Mouse (Mus musculus) MEL (cell line): ENCODE data around the gene Mgat4b. TPM values are rescaled to one million over a fixed set of nuclear protein-coding genes. Genes with fewer than 3 reads are reported as not detected.
A peak's percentile ranks its signal among the peaks of the same experiment; 100 is the strongest.

Experiments used
- DNase-seq: peaks from one replicate; pipeline ENCODE4 v3.0.0; 2011; ENCODE audit warnings: low read depth, low spot score
- H3K27ac ChIP-seq: 2 replicates; pipeline ENCODE4 v1.5.1; 2012; ENCODE audit warnings: low read depth, mild to moderate bottlenecking, control low read depth, low read length, moderate library complexity; ENCODE audit not compliant: control insufficient read depth
- H3K27me3 ChIP-seq, 2 experiments: fragments of 150-350 bp in 1 of 2; sonication (generic) in 1 of 2; 2 replicates each; pipeline ENCODE4 v1.6.1; 2012; ENCODE audit warnings: low read length in 2 of 2, mild to moderate bottlenecking in 2 of 2, improper control_type of control experiment in 1 of 2, moderate library complexity in 1 of 2; ENCODE audit not compliant: insufficient read depth in 2 of 2, control insufficient read depth in 1 of 2
- H3K36me3 ChIP-seq, 2 experiments: 2 replicates each; pipeline ENCODE4 v1.6.1; 2012 to 2014; ENCODE audit warnings: low read length in 2 of 2, improper control_type of control experiment in 1 of 2, inconsistent platforms in 1 of 2, mild to moderate bottlenecking in 1 of 2; ENCODE audit not compliant: insufficient read depth in 2 of 2, control insufficient read depth in 1 of 2
- H3K4me1 ChIP-seq, 2 experiments: fragments of 150-350 bp in 1 of 2; sonication (generic) in 1 of 2; 2 replicates each; pipeline ENCODE4 v1.6.1; 2012; ENCODE audit warnings: low read length in 2 of 2, improper control_type of control experiment in 1 of 2, mild to moderate bottlenecking in 1 of 2; ENCODE audit not compliant: insufficient read depth in 2 of 2, control insufficient read depth in 1 of 2
- H3K4me3 ChIP-seq, 2 experiments: fragments of 150-350 bp in 1 of 2; sonication (generic) in 1 of 2; 2 replicates each; pipeline ENCODE4 v1.5.1; 2012; ENCODE audit warnings: low read depth in 2 of 2, low read length in 2 of 2, mild to moderate bottlenecking in 2 of 2, moderate library complexity in 2 of 2, control low read depth in 1 of 2, improper control_type of control experiment in 1 of 2; ENCODE audit not compliant: control insufficient read depth in 1 of 2, insufficient read depth in 1 of 2
- H3K79me2 ChIP-seq: 2 replicates; pipeline ENCODE4 v1.6.1; 2012; ENCODE audit warnings: mild to moderate bottlenecking, low read length, moderate library complexity; ENCODE audit not compliant: control insufficient read depth, poor library complexity, insufficient read depth
- H3K9ac ChIP-seq: 2 replicates; pipeline ENCODE4 v1.6.1; 2012; ENCODE audit warnings: low read depth, mild to moderate bottlenecking, control low read depth, low read length, moderate library complexity; ENCODE audit not compliant: control insufficient read depth, poor library complexity, severe bottlenecking
- H3K9me3 ChIP-seq: fragments of 150-350 bp; sonication (generic); replicated peaks from 2 replicates; pipeline ENCODE4 v1.6.1; 2012; ENCODE audit warnings: mild to moderate bottlenecking, low read length, improper control_type of control experiment, moderate library complexity; ENCODE audit not compliant: insufficient read depth
- BHLHE40 ChIP-seq: IDR thresholded peaks from 2 replicates; pipeline ENCODE4 v1.6.1; 2012; ENCODE audit warnings: low read depth, mild to moderate bottlenecking, inconsistent platforms, low read length, improper control_type of control experiment, borderline replicate concordance
- CHD1 ChIP-seq: IDR thresholded peaks from 2 replicates; pipeline ENCODE4 v1.6.1; 2012; ENCODE audit warnings: low read depth, mild to moderate bottlenecking, inconsistent platforms, low read length, improper control_type of control experiment
- CHD2 ChIP-seq: IDR thresholded peaks from 2 replicates; pipeline ENCODE4 v1.6.1; 2011; ENCODE audit warnings: low read length, improper control_type of control experiment
- E2F4 ChIP-seq: IDR thresholded peaks from 2 replicates; pipeline ENCODE4 v1.6.1; 2011; ENCODE audit warnings: low read depth, low read length, improper control_type of control experiment, borderline replicate concordance
- ELF1 ChIP-seq: IDR thresholded peaks from 2 replicates; pipeline ENCODE4 v1.6.1; 2014; ENCODE audit warnings: low read depth, mild to moderate bottlenecking, inconsistent platforms, low read length, improper control_type of control experiment, moderate library complexity
- EP300 ChIP-seq, 2 experiments: IDR thresholded peaks; 2 replicates each; pipeline ENCODE4 v1.6.1; 2011; ENCODE audit warnings: improper control_type of control experiment in 2 of 2, low read length in 2 of 2, low read depth in 1 of 2, mild to moderate bottlenecking in 1 of 2
- GABPA ChIP-seq: IDR thresholded peaks from 2 replicates; pipeline ENCODE4 v1.6.1; 2012; ENCODE audit warnings: low read depth, mild to moderate bottlenecking, inconsistent platforms, low read length, improper control_type of control experiment, moderate library complexity
- KAT2A ChIP-seq: conservative IDR thresholded peaks from 2 replicates; pipeline ENCODE4 v1.6.1; 2012; ENCODE audit warnings: low read depth, low read length, improper control_type of control experiment, inconsistent platforms
- MAFK ChIP-seq: IDR thresholded peaks from 2 replicates; pipeline ENCODE4 v1.6.1; 2011; ENCODE audit warnings: low read depth, mild to moderate bottlenecking, low read length, improper control_type of control experiment, borderline replicate concordance
- MEF2A ChIP-seq: IDR thresholded peaks from 2 replicates; pipeline ENCODE4 v1.6.1; 2014; ENCODE audit warnings: low read depth, mild to moderate bottlenecking, inconsistent platforms, low read length, improper control_type of control experiment; ENCODE audit not compliant: poor library complexity, insufficient replicate concordance, severe bottlenecking; ENCODE audit errors: extremely low read depth
- MXI1 ChIP-seq: IDR thresholded peaks from 2 replicates; pipeline ENCODE4 v1.6.1; 2011; ENCODE audit warnings: mild to moderate bottlenecking, low read depth, low read length, improper control_type of control experiment
- MYC ChIP-seq: IDR thresholded peaks from 2 replicates; pipeline ENCODE4 v1.6.1; 2011; ENCODE audit warnings: low read depth, mild to moderate bottlenecking, low read length, improper control_type of control experiment, moderate library complexity
- NRF1 ChIP-seq: IDR thresholded peaks from 2 replicates; pipeline ENCODE4 v1.6.1; 2014; ENCODE audit warnings: low read depth, mild to moderate bottlenecking, inconsistent platforms, low read length, improper control_type of control experiment, moderate library complexity; ENCODE audit not compliant: poor library complexity, insufficient read depth, severe bottlenecking
- POLR2AphosphoS5 ChIP-seq: IDR thresholded peaks from 2 replicates; pipeline ENCODE4 v1.6.1; 2012; ENCODE audit warnings: low read depth, borderline replicate concordance, mild to moderate bottlenecking, inconsistent platforms, low read length, moderate library complexity, mixed read lengths
- RAD21 ChIP-seq: IDR thresholded peaks from 2 replicates; pipeline ENCODE4 v1.6.1; 2011; ENCODE audit warnings: mild to moderate bottlenecking, low read depth, low read length, improper control_type of control experiment
- SIN3A ChIP-seq: IDR thresholded peaks from 2 replicates; pipeline ENCODE4 v1.6.1; 2012; ENCODE audit warnings: low read length, improper control_type of control experiment, inconsistent platforms
- SMC3 ChIP-seq: IDR thresholded peaks from 2 replicates; pipeline ENCODE4 v1.6.1; 2011; ENCODE audit warnings: low read depth, low read length, improper control_type of control experiment
- TBP ChIP-seq: IDR thresholded peaks from 2 replicates; pipeline ENCODE4 v1.8.0; 2011; ENCODE audit warnings: low read depth, low read length, improper control_type of control experiment
- TCF12 ChIP-seq: IDR thresholded peaks from 2 replicates; pipeline ENCODE4 v1.6.1; 2014; ENCODE audit warnings: low read depth, mild to moderate bottlenecking, inconsistent platforms, low read length, improper control_type of control experiment, moderate library complexity
- UBTF ChIP-seq: IDR thresholded peaks from 2 replicates; pipeline ENCODE4 v1.6.1; 2012; ENCODE audit warnings: low read depth, mild to moderate bottlenecking, inconsistent platforms, low read length, improper control_type of control experiment, moderate library complexity, borderline replicate concordance; ENCODE audit not compliant: insufficient read depth
- USF2 ChIP-seq, 2 experiments: IDR thresholded peaks; 2 replicates each; pipeline ENCODE4 v1.6.1; 2011 to 2012; ENCODE audit warnings: improper control_type of control experiment in 2 of 2, low read length in 2 of 2, borderline replicate concordance in 1 of 2, inconsistent platforms in 1 of 2, low read depth in 1 of 2, mild to moderate bottlenecking in 1 of 2; ENCODE audit not compliant: insufficient read depth in 1 of 2
- ZKSCAN1 ChIP-seq: IDR thresholded peaks from 2 replicates; pipeline ENCODE4 v1.6.1; 2012; ENCODE audit warnings: low read depth, mild to moderate bottlenecking, inconsistent platforms, low read length, improper control_type of control experiment, moderate library complexity
- ZMIZ1 ChIP-seq: IDR thresholded peaks from 2 replicates; pipeline ENCODE4 v1.6.1; 2012; ENCODE audit warnings: low read depth, mild to moderate bottlenecking, inconsistent platforms, low read length, improper control_type of control experiment, moderate library complexity
- ZNF384 ChIP-seq: IDR thresholded peaks from 2 replicates; pipeline ENCODE4 v1.6.1; 2012; ENCODE audit warnings: low read depth, mild to moderate bottlenecking, inconsistent platforms, low read length, improper control_type of control experiment
- polyA plus RNA-seq, 2 experiments: library from polyadenylated mRNA; stranded (reverse) in 1 of 2; unstranded in 1 of 2; fragments of >175 nt in 1 of 2; fragments of >200 nt in 1 of 2; gene quantifications; 2 replicates each; pipeline versions ENCODE4 v1.2.1 to v1.2.4; 2012; ENCODE audit warnings: low replicate concordance in 2 of 2, low read depth in 1 of 2; ENCODE audit not compliant: insufficient read length in 2 of 2, insufficient read depth in 1 of 2, missing spikeins in 1 of 2
- total RNA-seq: library from RNA; depleted of rRNA; stranded (reverse); fragments of 300-350 nt; gene quantifications from 2 replicates; pipeline ENCODE4 v1.2.3, GENCODE M21; 2012

The Mgat4b gene
- total and polyA plus RNA-seq, 3 experiments = 33.7 to 69.4 TPM; not detected in 1

DNA sequence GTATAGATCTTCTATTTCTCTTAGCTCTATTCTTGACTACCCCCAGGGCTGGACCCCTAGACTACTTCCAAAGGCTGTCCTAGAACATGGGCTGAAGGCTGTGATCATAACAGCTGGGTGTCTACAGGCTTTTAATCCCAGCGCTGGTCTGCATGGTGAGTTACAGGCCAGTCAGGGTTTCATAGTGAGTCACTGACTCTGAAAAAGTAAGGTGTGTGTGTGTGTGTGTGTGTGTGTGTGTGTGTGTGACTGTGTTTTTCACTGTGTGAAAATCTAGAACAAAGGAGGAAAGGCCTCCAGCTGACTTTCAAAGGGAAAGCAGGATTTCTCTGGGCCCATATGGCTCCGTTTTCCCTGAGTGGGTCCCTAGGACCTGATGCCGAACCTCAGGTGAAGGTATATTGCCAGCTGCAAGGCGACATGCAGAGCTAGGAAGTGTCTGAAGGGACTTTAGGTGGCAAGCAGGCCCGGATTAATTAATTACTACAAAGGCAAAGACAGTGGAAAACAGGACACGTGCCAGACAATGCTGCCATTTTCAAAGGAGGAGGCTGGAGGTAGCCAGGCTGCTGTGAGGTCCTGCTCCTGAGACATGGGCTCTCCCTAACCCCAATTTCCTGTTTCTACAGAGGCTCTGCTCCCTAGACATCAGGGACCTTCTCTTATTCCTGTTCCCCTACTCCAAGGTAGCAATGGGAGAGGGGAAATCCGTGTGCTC, 12.0 kb downstream of the Mgat4b start:
- Histone ChIP-seq H3K4me3 (no peak overlapping the region), H3K79me2 (peaks cover 12% of the 10 kb centered on the region), H3K4me1 (peaks cover 23 to 31% of the 10 kb centered on the region in 2 experiments), H3K9me3 (no peaks in the 10 kb centered on the region), H3K36me3 (peaks cover 0 to 25% of the 10 kb centered on the region in 2 experiments; a peak in 2 of 4 replicates), H3K9ac (no peak overlapping the region), H3K27me3 (no peaks in the 10 kb centered on the region), H3K27ac (no peak overlapping the region)
- DNase-seq = peak; percentile 36
- TF ChIP-seq ELF1 (no peak), TBP (no peak), SIN3A (no peak), TCF12 (no peak), MEF2A (no peak), BHLHE40 (no peak), RAD21 (no peak), USF2 (IDR thresholded peaks at IDR 0.05; ENCODE audit: borderline replicate concordance in 1 of 2, insufficient read depth in 1 of 2, low read depth in 1 of 2, low read length in 2 of 2) (no peak), MAFK (no peak), CHD1 (no peak), MXI1 (no peak), NRF1 (no peak), SMC3 (no peak), CHD2 (no peak), ZKSCAN1 (no peak), UBTF (no peak)

DNA sequence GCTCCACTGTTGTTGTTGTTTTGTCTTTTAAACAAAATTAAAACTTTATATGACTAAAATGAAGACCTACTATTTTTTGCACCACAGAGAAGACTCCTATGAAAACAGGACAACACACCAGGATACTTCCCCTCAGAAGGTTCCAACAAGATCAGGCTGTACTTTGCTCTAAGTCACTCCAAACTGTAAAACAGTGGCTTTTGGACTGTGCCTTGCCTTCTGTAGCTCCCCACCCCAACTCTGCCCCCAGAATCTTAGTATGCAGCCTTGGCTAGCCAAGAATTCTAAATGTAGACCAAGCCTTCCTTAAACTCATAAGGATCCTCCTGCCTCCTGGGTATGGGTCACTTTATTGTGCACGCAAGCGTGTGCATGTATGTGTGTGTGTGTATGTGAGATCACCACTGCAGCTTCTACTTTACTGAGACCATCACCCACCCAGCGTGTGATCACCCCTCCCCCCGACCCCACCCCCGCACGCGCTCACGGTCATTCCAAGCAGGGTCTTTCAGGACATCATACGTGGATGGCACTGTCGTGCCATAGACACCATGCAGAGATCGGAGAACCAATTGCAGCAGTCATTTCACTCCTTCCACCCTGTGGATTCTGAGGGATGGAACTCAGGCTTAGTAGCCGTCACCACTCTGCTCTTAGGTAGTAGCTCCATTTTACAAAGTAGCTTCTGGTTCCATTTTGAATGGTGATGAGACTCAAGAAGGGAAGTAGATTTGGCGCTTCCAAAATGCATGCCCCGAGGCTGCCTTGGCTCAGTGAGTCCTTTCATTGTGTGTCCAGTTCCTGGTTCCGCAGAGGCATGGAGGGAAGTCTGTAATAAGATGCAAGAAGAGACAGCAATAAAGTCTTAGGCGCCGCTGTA, 13.3 kb downstream of the Mgat4b start:
- H3K4me3 ChIP-seq = peak overlapping the region; percentile 81 to 91
- H3K9ac ChIP-seq = peak overlapping the region; percentile 87
- TF ChIP-seq MEF2A (no peak), MYC (peak; percentile 16; the same call in 1 of the 2 replicates), ZMIZ1 (0 out of 2 replicates have a peak, but pooled peaks have one; percentile 6), GABPA (no peak), ZNF384 (no peak), KAT2A (no peak), TBP (no peak), EP300 (IDR thresholded peaks at IDR 0.05; ENCODE audit: low read depth in 1 of 2, low read length in 2 of 2) (0 out of 4 replicates have a peak, but pooled peaks of 1 of the 2 experiments have one; percentile 2), E2F4 (peak; percentile 63; the same call in 1 of the 2 replicates), UBTF (no peak), ELF1 (peak; percentile 16; the same call in 1 of the 2 replicates), POLR2AphosphoS5 (no peak; the same call in 1 of the 2 replicates), SIN3A (peak; percentile 37)
- H3K36me3 ChIP-seq = peaks cover 0 to 15% of the 10 kb centered on the region in 2 experiments; a peak in 2 of 4 replicates
- H3K4me1 ChIP-seq = peaks cover 11 to 23% of the 10 kb centered on the region in 2 experiments
- DNase-seq = peak; percentile 84
- H3K27ac ChIP-seq = peak overlapping the region; percentile 84
- no peaks in the 10 kb centered on the region for H3K27me3 ChIP-seq
- H3K79me2 ChIP-seq = peaks cover 12% of the 10 kb centered on the region
- H3K9me3 ChIP-seq = no peaks in the 10 kb centered on the region
